Mouse (Mus musculus): ENCODE measurements around the gene Tnfrsf1b.

The Tnfrsf1b gene

GRCm38 (mm10) chr4:145256144-145256543 is 9.5 kb upstream of the Tnfrsf1b start:
- no peak for DNase-seq

- no peak for DNase-seq
Measured at GRCm38 (mm10) chr4:145254418-145254817, 7.7 kb upstream of the Tnfrsf1b start.

- no peak for DNase-seq
Measured at GRCm38 (mm10) chr4:145252611-145253010, 5.9 kb upstream of the Tnfrsf1b start.

- no peak for DNase-seq
Measured at GRCm38 (mm10) chr4:145251546-145251945, 4.9 kb upstream of the Tnfrsf1b start.

GRCm38 (mm10) chr4:145250002-145250401 is 3.3 kb upstream of the Tnfrsf1b start:
- no peak for DNase-seq

GRCm38 (mm10) chr4:145247556-145247955 is 886 bp upstream of the Tnfrsf1b start:
- no peak for DNase-seq

GRCm38 (mm10) chr4:145245581-145245980 is 1.1 kb downstream of the Tnfrsf1b start:
- DNase-seq: no peak

- DNase-seq: no peak
Measured at GRCm38 (mm10) chr4:145244676-145245075, 2.0 kb downstream of the Tnfrsf1b start.

GRCm38 (mm10) chr4:145242719-145243350 is 3.8 kb downstream of the Tnfrsf1b start:
- no peak for DNase-seq

- no peak for DNase-seq
Measured at GRCm38 (mm10) chr4:145240723-145241231, 5.9 kb downstream of the Tnfrsf1b start.

GRCm38 (mm10) chr4:145239049-145239830 is 7.4 kb downstream of the Tnfrsf1b start:
- no peak for DNase-seq

- DNase-seq: no peak
Measured at GRCm38 (mm10) chr4:145236027-145236426, 10.6 kb downstream of the Tnfrsf1b start.

GRCm38 (mm10) chr4:145233487-145234228 is 13.0 kb downstream of the Tnfrsf1b start:
- DNase-seq: no peak

- no peak for DNase-seq
Measured at GRCm38 (mm10) chr4:145231732-145232131, 14.9 kb downstream of the Tnfrsf1b start.

- no peak for DNase-seq
Measured at GRCm38 (mm10) chr4:145230647-145231046, 16.0 kb downstream of the Tnfrsf1b start.

GRCm38 (mm10) chr4:145229524-145230163 is 17.0 kb downstream of the Tnfrsf1b start:
- DNase-seq: no peak

GRCm38 (mm10) chr4:145229051-145229450 is 17.6 kb downstream of the Tnfrsf1b start:
- no peak for DNase-seq

- no peak for DNase-seq
Measured at GRCm38 (mm10) chr4:145224613-145225012, 22.1 kb downstream of the Tnfrsf1b start.

GRCm38 (mm10) chr4:145222064-145222463 is 24.6 kb downstream of the Tnfrsf1b start:
- DNase-seq: no peak

GRCm38 (mm10) chr4:145221379-145221778 is 25.3 kb downstream of the Tnfrsf1b start:
- DNase-seq: no peak

- no peak for DNase-seq
Measured at GRCm38 (mm10) chr4:145220001-145220400, 26.7 kb downstream of the Tnfrsf1b start.

GRCm38 (mm10) chr4:145219240-145219985 is 27.3 kb downstream of the Tnfrsf1b start:
- no peak for DNase-seq
